Mouse (Mus musculus): ENCODE data around the gene Fam151b. TPM values are rescaled to one million over a fixed set of nuclear protein-coding genes. Genes with fewer than 3 reads are reported as not detected.

Fam151b gene
- 10.5 and 11.3 TPM in 2 replicates for polyA plus RNA-seq (2012; rRNA removed)

- H3K36me3 ChIP-seq (ENCODE audit: control insufficient read depth, insufficient read depth, low read length) = no peaks in the 10 kb centered on the region; the same call in 1 of the 2 replicates
- H3K27ac ChIP-seq (ENCODE audit: control insufficient read depth, insufficient read depth, low read depth, low read length) = peak within 1 kb of the TSS; percentile 73
- TF ChIP-seq CTCF (IDR thresholded peaks at IDR 0.05; ENCODE audit: control insufficient read depth, insufficient read depth, insufficient replicate concordance, low read depth, low read length) = no peak
- TF ChIP-seq POLR2A (IDR thresholded peaks at IDR 0.05; ENCODE audit: control insufficient read depth, low read depth, low read length) = peak; percentile 85
- no peaks in the 10 kb centered on the region for H3K27me3 ChIP-seq (ENCODE audit: control insufficient read depth, insufficient read depth, low read length)
- H3K4me1 ChIP-seq (ENCODE audit: control insufficient read depth, insufficient read depth, low read length) = peaks cover 4% of the 10 kb centered on the region; the same call in 1 of the 2 replicates
- H3K4me3 ChIP-seq (ENCODE audit: control insufficient read depth, low read depth, low read length) = peak within 1 kb of the TSS; percentile 78
These were observed at the start of gene Fam151b for GRCm38 (mm10) chr13:92483852-92484463. TSS of gene Fam151b (minus strand) at chr13:92484015.

- Histone ChIP-seq H3K36me3 (ENCODE audit: control insufficient read depth, insufficient read depth, low read length) (no peaks in the 10 kb centered on the region), H3K4me1 (ENCODE audit: control insufficient read depth, insufficient read depth, low read length) (no peaks in the 10 kb centered on the region; the same call in 1 of the 2 replicates), H3K4me3 (ENCODE audit: control insufficient read depth, low read depth, low read length) (peak overlapping the region; percentile 31; the same call in 1 of the 2 replicates), H3K27me3 (ENCODE audit: control insufficient read depth, insufficient read depth, low read length) (no peaks in the 10 kb centered on the region), H3K27ac (ENCODE audit: control insufficient read depth, insufficient read depth, low read depth, low read length) (no peak overlapping the region)
- TF ChIP-seq CTCF (IDR thresholded peaks at IDR 0.05; ENCODE audit: control insufficient read depth, insufficient read depth, insufficient replicate concordance, low read depth, low read length) (no peak), POLR2A (IDR thresholded peaks at IDR 0.05; ENCODE audit: control insufficient read depth, low read depth, low read length) (no peak)
These were observed 48.4 kb upstream of the Fam151b start for GRCm38 (mm10) chr13:92532216-92532615.

- TF ChIP-seq POLR2A (IDR thresholded peaks at IDR 0.05; ENCODE audit: control insufficient read depth, low read depth, low read length) (no peak), CTCF (IDR thresholded peaks at IDR 0.05; ENCODE audit: control insufficient read depth, insufficient read depth, insufficient replicate concordance, low read depth, low read length) (no peak)
- Histone ChIP-seq H3K27ac (ENCODE audit: control insufficient read depth, insufficient read depth, low read depth, low read length) (peak overlapping the region; percentile 96), H3K4me3 (ENCODE audit: control insufficient read depth, low read depth, low read length) (peak overlapping the region; percentile 96), H3K27me3 (ENCODE audit: control insufficient read depth, insufficient read depth, low read length) (no peaks in the 10 kb centered on the region), H3K36me3 (ENCODE audit: control insufficient read depth, insufficient read depth, low read length) (no peaks in the 10 kb centered on the region), H3K4me1 (ENCODE audit: control insufficient read depth, insufficient read depth, low read length) (no peaks in the 10 kb centered on the region; the same call in 1 of the 2 replicates)
These were observed 47.4 kb upstream of the Fam151b start for GRCm38 (mm10) chr13:92531237-92531636.

- Histone ChIP-seq H3K27ac (ENCODE audit: control insufficient read depth, insufficient read depth, low read depth, low read length) (peak within 1 kb of the TSS; percentile 96), H3K4me3 (ENCODE audit: control insufficient read depth, low read depth, low read length) (peak within 1 kb of the TSS; percentile 96), H3K36me3 (ENCODE audit: control insufficient read depth, insufficient read depth, low read length) (no peaks in the 10 kb centered on the region), H3K4me1 (ENCODE audit: control insufficient read depth, insufficient read depth, low read length) (no peaks in the 10 kb centered on the region; the same call in 1 of the 2 replicates), H3K27me3 (ENCODE audit: control insufficient read depth, insufficient read depth, low read length) (no peaks in the 10 kb centered on the region)
- TF ChIP-seq CTCF (IDR thresholded peaks at IDR 0.05; ENCODE audit: control insufficient read depth, insufficient read depth, insufficient replicate concordance, low read depth, low read length) (no peak), POLR2A (IDR thresholded peaks at IDR 0.05; ENCODE audit: control insufficient read depth, low read depth, low read length) (peak; percentile 98)
These were observed 47.0 kb upstream of the Fam151b start, which contains the start of gene Zfyve16 for GRCm38 (mm10) chr13:92530721-92531211. TSS of gene Zfyve16 (minus strand) at chr13:92530868.

GRCm38 (mm10) chr13:92529828-92530720 is 46.3 kb upstream of the Fam151b start:
- no peak for TF ChIP-seq CTCF (IDR thresholded peaks at IDR 0.05; ENCODE audit: control insufficient read depth, insufficient read depth, insufficient replicate concordance, low read depth, low read length)
- no peak for TF ChIP-seq POLR2A (IDR thresholded peaks at IDR 0.05; ENCODE audit: control insufficient read depth, low read depth, low read length)
- Histone ChIP-seq H3K27me3 (ENCODE audit: control insufficient read depth, insufficient read depth, low read length) (no peaks in the 10 kb centered on the region), H3K4me1 (ENCODE audit: control insufficient read depth, insufficient read depth, low read length) (no peaks in the 10 kb centered on the region; the same call in 1 of the 2 replicates), H3K27ac (ENCODE audit: control insufficient read depth, insufficient read depth, low read depth, low read length) (peak overlapping the region; percentile 90), H3K36me3 (ENCODE audit: control insufficient read depth, insufficient read depth, low read length) (no peaks in the 10 kb centered on the region), H3K4me3 (ENCODE audit: control insufficient read depth, low read depth, low read length) (peak overlapping the region; percentile 96)

- no peak for TF ChIP-seq CTCF (IDR thresholded peaks at IDR 0.05; ENCODE audit: control insufficient read depth, insufficient read depth, insufficient replicate concordance, low read depth, low read length)
- no peak for TF ChIP-seq POLR2A (IDR thresholded peaks at IDR 0.05; ENCODE audit: control insufficient read depth, low read depth, low read length)
- Histone ChIP-seq H3K27ac (ENCODE audit: control insufficient read depth, insufficient read depth, low read depth, low read length) (no peak overlapping the region), H3K27me3 (ENCODE audit: control insufficient read depth, insufficient read depth, low read length) (no peaks in the 10 kb centered on the region), H3K4me1 (ENCODE audit: control insufficient read depth, insufficient read depth, low read length) (no peaks in the 10 kb centered on the region), H3K36me3 (ENCODE audit: control insufficient read depth, insufficient read depth, low read length) (peaks cover 7% of the 10 kb centered on the region), H3K4me3 (ENCODE audit: control insufficient read depth, low read depth, low read length) (no peak overlapping the region)
These were observed 39.5 kb upstream of the Fam151b start for GRCm38 (mm10) chr13:92523178-92523813.
